Mouse (Mus musculus) kidney, postnatal 14 days (tissue): ENCODE measurements around the gene Inhbe.

Source experiments
- DNase-seq: peaks from one replicate; pipeline ENCODE4 v3.0.0; 2022; ENCODE audit warnings: mixed read lengths

The Inhbe gene

GRCm38 (mm10) chr10:127353909-127354895 lies at the start of gene Inhbe:
Gene Inhbe, minus strand, starts transcription at chr10:127354411.
- DNase-seq, result peak; percentile 29

- no peak for DNase-seq
These were observed 37.6 kb upstream of the Inhbe start for GRCm38 (mm10) chr10:127391774-127392173.

- DNase-seq, result no peak
These were observed 27.5 kb upstream of the Inhbe start for GRCm38 (mm10) chr10:127381743-127382134.

- DNase-seq, result peak; percentile 87
These were observed 26.8 kb upstream of the Inhbe start for GRCm38 (mm10) chr10:127380767-127381742.

GRCm38 (mm10) chr10:127380251-127380691 lies 26.1 kb upstream of the Inhbe start, which contains the start of gene R3hdm2:
Gene R3hdm2, plus strand, starts transcription at chr10:127380327.
- peak; percentile 96 for DNase-seq

- no peak for DNase-seq
These were observed 25.4 kb upstream of the Inhbe start for GRCm38 (mm10) chr10:127379654-127380053.

- DNase-seq, result no peak
These were observed 23.5 kb upstream of the Inhbe start for GRCm38 (mm10) chr10:127377700-127378099.

- DNase-seq, result no peak
These were observed 16.8 kb upstream of the Inhbe start for GRCm38 (mm10) chr10:127371023-127371422.

GRCm38 (mm10) chr10:127369834-127370820 lies 15.9 kb upstream of the Inhbe start, which contains the start of gene Inhbc:
Gene Inhbc, minus strand, starts transcription at chr10:127370431.
- peak; percentile 27 for DNase-seq

GRCm38 (mm10) chr10:127368273-127368672 lies 14.1 kb upstream of the Inhbe start:
- no peak for DNase-seq

GRCm38 (mm10) chr10:127367116-127367515 lies 12.9 kb upstream of the Inhbe start:
- DNase-seq, result no peak

- no peak for DNase-seq
These were observed 6.5 kb upstream of the Inhbe start for GRCm38 (mm10) chr10:127360714-127361113.

GRCm38 (mm10) chr10:127355336-127355735 lies 1.1 kb upstream of the Inhbe start:
- no peak for DNase-seq

GRCm38 (mm10) chr10:127352766-127353165 lies 1.4 kb downstream of the Inhbe start:
- no peak for DNase-seq

- DNase-seq, result peak; percentile 28
These were observed 2.0 kb downstream of the Inhbe start for GRCm38 (mm10) chr10:127352187-127352586.

GRCm38 (mm10) chr10:127351719-127352118 lies 2.5 kb downstream of the Inhbe start:
- DNase-seq, result no peak

GRCm38 (mm10) chr10:127351285-127351595 lies 3.0 kb downstream of the Inhbe start:
- DNase-seq, result no peak

- peak; percentile 84 for DNase-seq
These were observed 3.5 kb downstream of the Inhbe start for GRCm38 (mm10) chr10:127350594-127351284.

GRCm38 (mm10) chr10:127349810-127350209 lies 4.4 kb downstream of the Inhbe start:
- DNase-seq, result no peak

GRCm38 (mm10) chr10:127348957-127349356 lies 5.3 kb downstream of the Inhbe start:
- DNase-seq, result no peak

- no peak for DNase-seq
These were observed 8.0 kb downstream of the Inhbe start for GRCm38 (mm10) chr10:127346173-127346572.
